ENCODE assay signal across 15 mouse cellular contexts in the genomic region with DNA sequence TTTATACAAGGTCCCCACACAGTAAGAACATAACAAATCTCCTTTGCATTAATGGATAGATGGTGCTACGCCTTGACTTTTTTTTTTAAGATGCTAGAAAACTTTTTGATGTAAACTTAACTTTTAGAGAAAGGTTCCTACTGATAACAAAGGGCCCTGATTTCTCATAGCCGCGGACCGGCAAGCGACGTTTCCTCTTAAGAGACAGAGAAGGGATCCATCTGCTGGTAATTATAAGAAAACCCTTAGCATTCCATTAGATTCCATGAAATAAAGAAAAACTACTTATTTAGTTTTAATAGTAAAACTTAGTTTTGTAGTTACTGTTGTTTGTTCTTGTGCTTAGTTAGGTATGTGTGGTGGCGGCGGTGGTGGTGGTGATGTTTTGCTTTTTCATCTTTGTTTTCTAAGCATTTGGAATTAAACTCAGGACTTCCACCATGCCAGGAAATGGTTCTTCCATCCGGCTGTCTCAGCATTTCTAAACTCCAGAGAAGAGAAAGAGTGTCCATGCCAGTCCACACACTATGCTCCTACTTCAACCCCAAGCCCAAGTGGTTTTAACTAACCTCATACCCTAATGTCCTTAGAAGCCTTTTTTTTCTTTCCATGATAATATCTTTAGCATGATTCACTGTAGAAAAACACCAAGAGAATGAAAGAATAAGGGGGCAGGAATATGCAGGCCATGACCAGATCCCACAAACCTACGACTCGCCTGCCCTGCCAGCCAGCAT.
DNase-seq lines count a peak whose midpoint lies in the region; ATAC-seq lines count a peak whose summit lies in the region.
"Had no signal": no experiment of that assay in that cellular context is flagged by ENCODE, and none has a peak within 500 bp of the region (broad histone marks: within the 10 kb centered on the region; RNA-seq: fewer than 3 reads in every experiment).

No protein-coding gene starts in this region.

- WGBS in kidney, embryonic 16.5 days = 45% methylated on average over 11 of the region's 11 CpGs
- 45% methylated on average over 11 of the region's 11 CpGs for WGBS in stomach, embryonic 15.5 days

- H3K9me3 ChIP-seq in kidney, embryonic 16.5 days (ENCODE audit: low read length) = no peaks in the 10 kb centered on the region
- no peaks in the 10 kb centered on the region for H3K9me3 ChIP-seq in stomach, embryonic 15.5 days
- H3K9me3 ChIP-seq: forebrain, embryonic 12.5 days; liver, embryonic 12.5 days had no signal

- peaks cover 15% of the 10 kb centered on the region for H3K4me1 ChIP-seq in kidney, embryonic 16.5 days (ENCODE audit: insufficient read depth, low read length)
- peaks cover 2% of the 10 kb centered on the region; the same call in 1 of the 2 replicates for H3K4me1 ChIP-seq in stomach, embryonic 15.5 days
- H3K4me1 ChIP-seq: liver, embryonic 12.5 days had no signal

- no peak overlapping the region for H3K9ac ChIP-seq in kidney, embryonic 16.5 days (replicated peaks; ENCODE audit: low read length)
- H3K9ac ChIP-seq in stomach, embryonic 15.5 days = no peak overlapping the region
- H3K9ac ChIP-seq: forebrain, embryonic 12.5 days; liver, embryonic 12.5 days had no signal

- no peak for ATAC-seq in kidney, embryonic 16.5 days (ENCODE audit: low FRiP score, low TSS enrichment)
- no peak for ATAC-seq in stomach, embryonic 15.5 days (ENCODE audit: insufficient read depth, low FRiP score, low read depth)
- ATAC-seq: activated CD4-positive, CD25-positive, alpha-beta regulatory T cell, adult 4 months; liver, embryonic 12.5 days had no signal

- H3K27me3 ChIP-seq in kidney, embryonic 16.5 days (ENCODE audit: insufficient read depth, low read length) = no peaks in the 10 kb centered on the region
- no peaks in the 10 kb centered on the region for H3K27me3 ChIP-seq in stomach, embryonic 15.5 days (replicated peaks)
- H3K27me3 ChIP-seq: forebrain, embryonic 12.5 days; liver, embryonic 12.5 days had no signal

- no peak overlapping the region for H3K4me2 ChIP-seq in kidney, embryonic 16.5 days (replicated peaks; ENCODE audit: low read depth, low read length)
- H3K4me2 ChIP-seq in stomach, embryonic 15.5 days = no peak overlapping the region
- H3K4me2 ChIP-seq: forebrain, embryonic 12.5 days; liver, embryonic 12.5 days had no signal

- H3K36me3 ChIP-seq in kidney, embryonic 16.5 days (ENCODE audit: insufficient read depth, low read length) = no peaks in the 10 kb centered on the region
- no peaks in the 10 kb centered on the region for H3K36me3 ChIP-seq in stomach, embryonic 15.5 days
- H3K36me3 ChIP-seq: forebrain, embryonic 12.5 days; liver, embryonic 12.5 days had no signal

- DNase-seq in heart, adult 11 months = peak; percentile 30
- no peak for DNase-seq in heart, adult 9 months (ENCODE audit: low spot score in 2 of 2)
- no peak for DNase-seq in kidney, postnatal 25 days
- DNase-seq in lung, postnatal 10 days = peak; percentile 13
- no peak for DNase-seq in lung, postnatal 25 days (ENCODE audit: low spot score)
- DNase-seq in urinary bladder, postnatal 10 days (ENCODE audit: low spot score) = no peak
- DNase-seq: adrenal gland, postnatal 14 days; cerebellum, adult 18-20 months; gastrocnemius, postnatal 36 days; right cerebral cortex, adult 18-20 months had no signal

- no peak overlapping the region for H3K4me3 ChIP-seq in kidney, embryonic 16.5 days (ENCODE audit: low read length)
- no peak overlapping the region for H3K4me3 ChIP-seq in stomach, embryonic 15.5 days (replicated peaks)
- H3K4me3 ChIP-seq: forebrain, embryonic 12.5 days; liver, embryonic 12.5 days had no signal

- H3K27ac ChIP-seq in kidney, embryonic 16.5 days (ENCODE audit: low read length) = peak overlapping the region; percentile 86
- peak overlapping the region; percentile 36; the same call in 1 of the 2 replicates for H3K27ac ChIP-seq in stomach, embryonic 15.5 days
- H3K27ac ChIP-seq: forebrain, embryonic 12.5 days; liver, embryonic 12.5 days had no signal

Comparison
In these comparisons a context has a peak if more than half of its experiments do, and no peak if none do; other contexts are left out.
1. DNase-seq: peak in heart, adult 11 months (single experiment) and lung, postnatal 10 days (single experiment); none in heart, adult 9 months (0 of 2), kidney, postnatal 25 days (0 of 2), lung, postnatal 25 days (single experiment) and urinary bladder, postnatal 10 days (single experiment).